23 mouse cellular contexts compared by ENCODE assay signal in genomic region chr13:116940761-116941160, GRCm38 (mm10).
DNase-seq lines count a peak whose midpoint lies in the region; ATAC-seq lines count a peak whose summit lies in the region.
"Had no signal": no experiment of that assay in that cellular context is flagged by ENCODE, and none has a peak within 500 bp of the region (broad histone marks: within the 10 kb centered on the region; RNA-seq: fewer than 3 reads in every experiment).

No protein-coding gene starts in this region.

- no peak overlapping the region for H3K4me3 ChIP-seq in hindbrain, embryonic 13.5 days
- H3K4me3 ChIP-seq in hindbrain, embryonic 16.5 days (ENCODE audit: low read length): no peak overlapping the region
- no peak overlapping the region for H3K4me3 ChIP-seq in neural tube, embryonic 13.5 days
- H3K4me3 ChIP-seq in neural tube, embryonic 15.5 days (replicated peaks): no peak overlapping the region
- no peak overlapping the region for H3K4me3 ChIP-seq in kidney, embryonic 16.5 days (ENCODE audit: low read length)
- no peak overlapping the region for H3K4me3 ChIP-seq in limb, embryonic 10.5 days
- H3K4me3 ChIP-seq: embryonic facial prominence, embryonic 15.5 days; forebrain, embryonic 12.5 days; heart, embryonic 10.5 days had no signal

- DNase-seq in kidney, postnatal 36 days: peak; percentile 59 to 71
- DNase-seq in limb, embryonic 10.5 days (ENCODE audit: low spot score): no peak
- DNase-seq: adrenal gland, adult 8-10 months; adrenal gland, postnatal 36 days; B cell, adult 2 months; cerebellum, adult 2 months; cerebellum, postnatal 14 days; embryo, embryonic 11 days; gastrocnemius, postnatal 10 days; heart, adult 18-20 months; heart, postnatal 10 days; heart, postnatal 4 days had no signal

- no peaks in the 10 kb centered on the region for H3K9me3 ChIP-seq in hindbrain, embryonic 13.5 days
- no peaks in the 10 kb centered on the region for H3K9me3 ChIP-seq in hindbrain, embryonic 16.5 days (ENCODE audit: control insufficient read depth, low read length)
- no peaks in the 10 kb centered on the region for H3K9me3 ChIP-seq in neural tube, embryonic 13.5 days
- no peaks in the 10 kb centered on the region for H3K9me3 ChIP-seq in neural tube, embryonic 15.5 days (replicated peaks)
- no peaks in the 10 kb centered on the region for H3K9me3 ChIP-seq in kidney, embryonic 16.5 days (ENCODE audit: low read length)
- H3K9me3 ChIP-seq in limb, embryonic 10.5 days (replicated peaks): no peaks in the 10 kb centered on the region
- H3K9me3 ChIP-seq: embryonic facial prominence, embryonic 15.5 days; forebrain, embryonic 12.5 days; heart, embryonic 10.5 days had no signal

- 81% methylated on average over 7 of the region's 7 CpGs for WGBS in hindbrain, embryonic 13.5 days
- 78% methylated on average over 7 of the region's 7 CpGs for WGBS in hindbrain, embryonic 16.5 days
- 69% methylated on average over 7 of the region's 7 CpGs for WGBS in neural tube, embryonic 13.5 days
- 66% methylated on average over 7 of the region's 7 CpGs for WGBS in neural tube, embryonic 15.5 days
- 69% methylated on average over 7 of the region's 7 CpGs for WGBS in kidney, embryonic 16.5 days
- 93% methylated on average over 7 of the region's 7 CpGs for WGBS in limb, embryonic 10.5 days

- H3K4me1 ChIP-seq in hindbrain, embryonic 13.5 days (replicated peaks): peaks cover 19% of the 10 kb centered on the region
- no peaks in the 10 kb centered on the region for H3K4me1 ChIP-seq in hindbrain, embryonic 16.5 days (ENCODE audit: control insufficient read depth, insufficient read depth, low read depth, low read length)
- H3K4me1 ChIP-seq in neural tube, embryonic 13.5 days (replicated peaks): peaks cover 14% of the 10 kb centered on the region
- H3K4me1 ChIP-seq in neural tube, embryonic 15.5 days: peaks cover 22% of the 10 kb centered on the region; the same call in 1 of the 2 replicates
- peaks cover 20% of the 10 kb centered on the region for H3K4me1 ChIP-seq in kidney, embryonic 16.5 days (ENCODE audit: insufficient read depth, low read length)
- H3K4me1 ChIP-seq in limb, embryonic 10.5 days: peaks cover 7% of the 10 kb centered on the region; the same call in 1 of the 2 replicates

- ATAC-seq in hindbrain, embryonic 13.5 days (ENCODE audit: low FRiP score): no peak
- ATAC-seq in hindbrain, embryonic 16.5 days: no peak
- ATAC-seq in neural tube, embryonic 13.5 days (ENCODE audit: low read depth): no peak
- ATAC-seq in neural tube, embryonic 15.5 days (ENCODE audit: low FRiP score): no peak
- no peak for ATAC-seq in kidney, embryonic 16.5 days (ENCODE audit: low FRiP score, low TSS enrichment)
- ATAC-seq in erythroblast, adult 5-6 weeks (replicated peaks; ENCODE audit: low FRiP score, poor library complexity, severe bottlenecking): no peak
- ATAC-seq: CD4-positive, CD25-positive, alpha-beta regulatory T cell, adult 4 months had no signal

- no peak overlapping the region for H3K9ac ChIP-seq in hindbrain, embryonic 13.5 days
- no peak overlapping the region for H3K9ac ChIP-seq in hindbrain, embryonic 16.5 days (ENCODE audit: low read depth, low read length)
- no peak overlapping the region for H3K9ac ChIP-seq in neural tube, embryonic 13.5 days
- H3K9ac ChIP-seq in neural tube, embryonic 15.5 days (replicated peaks): no peak overlapping the region
- no peak overlapping the region for H3K9ac ChIP-seq in kidney, embryonic 16.5 days (replicated peaks; ENCODE audit: low read length)
- H3K9ac ChIP-seq: embryonic facial prominence, embryonic 15.5 days; forebrain, embryonic 12.5 days had no signal

- no peaks in the 10 kb centered on the region for H3K27me3 ChIP-seq in hindbrain, embryonic 13.5 days
- H3K27me3 ChIP-seq in hindbrain, embryonic 16.5 days (replicated peaks; ENCODE audit: control insufficient read depth, insufficient read depth, low read length): no peaks in the 10 kb centered on the region
- no peaks in the 10 kb centered on the region for H3K27me3 ChIP-seq in neural tube, embryonic 13.5 days
- no peaks in the 10 kb centered on the region for H3K27me3 ChIP-seq in neural tube, embryonic 15.5 days (replicated peaks)
- no peaks in the 10 kb centered on the region for H3K27me3 ChIP-seq in kidney, embryonic 16.5 days (ENCODE audit: insufficient read depth, low read length)
- no peaks in the 10 kb centered on the region for H3K27me3 ChIP-seq in limb, embryonic 10.5 days (ENCODE audit: low read depth, poor library complexity, severe bottlenecking)
- H3K27me3 ChIP-seq: embryonic facial prominence, embryonic 15.5 days; forebrain, embryonic 12.5 days had no signal

- no peaks in the 10 kb centered on the region for H3K36me3 ChIP-seq in hindbrain, embryonic 13.5 days
- H3K36me3 ChIP-seq in hindbrain, embryonic 16.5 days (ENCODE audit: control insufficient read depth, insufficient read depth, low read length): no peaks in the 10 kb centered on the region
- no peaks in the 10 kb centered on the region for H3K36me3 ChIP-seq in neural tube, embryonic 13.5 days
- H3K36me3 ChIP-seq in neural tube, embryonic 15.5 days: no peaks in the 10 kb centered on the region
- H3K36me3 ChIP-seq in kidney, embryonic 16.5 days (ENCODE audit: insufficient read depth, low read length): no peaks in the 10 kb centered on the region
- 0 out of 2 replicates have a peak, but pooled peaks cover 2% of the 10 kb centered on the region for H3K36me3 ChIP-seq in limb, embryonic 10.5 days
- H3K36me3 ChIP-seq: forebrain, embryonic 12.5 days; G1E; heart, embryonic 10.5 days had no signal

- 0 out of 2 replicates have a peak overlapping the region, but pooled peaks have one; percentile 19 for H3K27ac ChIP-seq in hindbrain, embryonic 13.5 days
- no peak overlapping the region for H3K27ac ChIP-seq in hindbrain, embryonic 16.5 days (ENCODE audit: low read depth, low read length)
- 0 out of 2 replicates have a peak overlapping the region, but pooled peaks have one; percentile 0 for H3K27ac ChIP-seq in neural tube, embryonic 13.5 days (replicated peaks)
- no peak overlapping the region for H3K27ac ChIP-seq in neural tube, embryonic 15.5 days (replicated peaks)
- peak overlapping the region; percentile 47 for H3K27ac ChIP-seq in kidney, embryonic 16.5 days (ENCODE audit: low read length)
- H3K27ac ChIP-seq in limb, embryonic 10.5 days: no peak overlapping the region
- H3K27ac ChIP-seq: embryonic facial prominence, embryonic 15.5 days; forebrain, embryonic 12.5 days; heart, embryonic 10.5 days had no signal

- H3K4me2 ChIP-seq in hindbrain, embryonic 13.5 days: no peak overlapping the region
- no peak overlapping the region for H3K4me2 ChIP-seq in hindbrain, embryonic 16.5 days (ENCODE audit: low read length)
- no peak overlapping the region for H3K4me2 ChIP-seq in neural tube, embryonic 13.5 days
- no peak overlapping the region for H3K4me2 ChIP-seq in neural tube, embryonic 15.5 days
- H3K4me2 ChIP-seq in kidney, embryonic 16.5 days (replicated peaks; ENCODE audit: low read depth, low read length): no peak overlapping the region
- H3K4me2 ChIP-seq: embryonic facial prominence, embryonic 15.5 days; forebrain, embryonic 12.5 days had no signal

Comparison
In these comparisons a context has a peak if more than half of its experiments do, and no peak if none do; other contexts are left out.
1. H3K27ac ChIP-seq: peak in hindbrain, embryonic 13.5 days (single experiment), neural tube, embryonic 13.5 days (single experiment) and kidney, embryonic 16.5 days (single experiment); none in hindbrain, embryonic 16.5 days (single experiment), neural tube, embryonic 15.5 days (single experiment) and limb, embryonic 10.5 days (single experiment).